Mouse (Mus musculus) thymus, postnatal 10 days (tissue): ENCODE results near the gene Mta3.

ENCODE experiments used
- DNase-seq, 2 experiments: peaks; one replicate each; pipeline ENCODE4 v3.0.0; 2021; ENCODE audit warnings: low spot score in 2 of 2

Mta3 gene

GRCm38 (mm10) chr17:83759547-83759946 lies 53.6 kb downstream of the Mta3 start:
- no peak for DNase-seq

GRCm38 (mm10) chr17:83764538-83764937 lies 58.6 kb downstream of the Mta3 start:
- no peak for DNase-seq

GRCm38 (mm10) chr17:83767064-83767463 lies 61.1 kb downstream of the Mta3 start:
- no peak for DNase-seq

GRCm38 (mm10) chr17:83768309-83768708 lies 62.3 kb downstream of the Mta3 start:
- DNase-seq = no peak

- DNase-seq = no peak
Observed at GRCm38 (mm10) chr17:83770371-83770770, 64.4 kb downstream of the Mta3 start.

GRCm38 (mm10) chr17:83770931-83771330 lies 65.0 kb downstream of the Mta3 start:
- no peak for DNase-seq

GRCm38 (mm10) chr17:83772110-83772509 lies 66.1 kb downstream of the Mta3 start:
- DNase-seq = no peak

- peak; percentile 75 to 78 for DNase-seq
Observed at GRCm38 (mm10) chr17:83772711-83773110, 66.7 kb downstream of the Mta3 start.

GRCm38 (mm10) chr17:83776965-83777364 lies 71.0 kb downstream of the Mta3 start:
- no peak for DNase-seq

GRCm38 (mm10) chr17:83777462-83778051 lies 71.6 kb downstream of the Mta3 start:
- DNase-seq = no peak

GRCm38 (mm10) chr17:83780228-83780627 lies 74.3 kb downstream of the Mta3 start:
- DNase-seq = no peak

GRCm38 (mm10) chr17:83782740-83783139 lies 76.8 kb downstream of the Mta3 start:
- no peak for DNase-seq

- no peak for DNase-seq
Observed at GRCm38 (mm10) chr17:83786418-83786817, 80.5 kb downstream of the Mta3 start.

GRCm38 (mm10) chr17:83790158-83790557 lies 84.2 kb downstream of the Mta3 start:
- no peak for DNase-seq

GRCm38 (mm10) chr17:83792388-83792787 lies 86.4 kb downstream of the Mta3 start:
- no peak for DNase-seq

GRCm38 (mm10) chr17:83795121-83795520 lies 89.2 kb downstream of the Mta3 start:
- DNase-seq = no peak

GRCm38 (mm10) chr17:83799506-83800050 lies 93.6 kb downstream of the Mta3 start:
- DNase-seq = no peak

GRCm38 (mm10) chr17:83803987-83804386 lies 98.0 kb downstream of the Mta3 start:
- DNase-seq = no peak

GRCm38 (mm10) chr17:83805078-83805477 lies 99.1 kb downstream of the Mta3 start:
- no peak for DNase-seq

GRCm38 (mm10) chr17:83807345-83807744 lies 101.4 kb downstream of the Mta3 start:
- DNase-seq = peak in 1 of 2 experiments; percentile 8

GRCm38 (mm10) chr17:83807778-83808398 lies 101.9 kb downstream of the Mta3 start:
- DNase-seq = peak; percentile 54 to 76

- no peak for DNase-seq
Observed at GRCm38 (mm10) chr17:83808476-83809098, 102.6 kb downstream of the Mta3 start.
